Mouse (Mus musculus): ENCODE measurements at regions not wholly inside any gene's neighbourhood (a gene's known extent, or its start where the extent isn't known, plus 50 kb on each side); places are given as distances from the start of the nearest gene placed in this dataset.

DNA sequence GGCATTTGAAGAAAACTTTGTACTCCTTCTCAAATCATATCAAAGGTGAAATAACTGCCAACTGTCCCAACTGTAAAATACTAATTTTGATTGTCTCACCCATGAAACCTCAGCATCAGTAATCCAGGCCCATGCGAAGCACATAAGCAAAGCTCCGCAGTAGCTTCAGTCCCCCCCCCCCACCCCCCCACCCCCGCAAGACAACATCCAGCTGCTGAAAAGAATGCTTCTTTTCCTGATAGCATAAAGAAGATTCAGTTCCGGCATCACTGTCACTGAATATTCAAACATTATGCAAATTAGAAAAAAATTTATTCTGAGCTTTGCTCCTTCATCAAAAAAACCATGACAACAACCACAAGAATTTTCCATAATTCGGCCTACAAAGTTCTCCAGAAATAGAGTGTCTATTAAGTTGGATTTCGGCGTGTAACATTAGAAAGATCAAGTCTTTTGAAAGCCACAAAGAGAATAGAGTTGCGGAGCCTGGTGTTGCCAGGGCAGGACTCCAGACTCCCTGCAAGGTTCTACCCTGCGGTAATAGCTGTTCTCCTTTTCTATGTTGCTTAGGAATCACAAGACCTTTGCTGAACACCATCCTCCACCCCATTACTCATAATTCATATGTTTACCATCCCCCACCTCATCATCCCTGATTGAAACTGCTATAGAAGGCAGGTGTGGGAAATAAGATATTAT, 77.9 kb upstream of the Asb5 start:
- no peak for DNase-seq (ENCODE audit: low spot score)

DNA sequence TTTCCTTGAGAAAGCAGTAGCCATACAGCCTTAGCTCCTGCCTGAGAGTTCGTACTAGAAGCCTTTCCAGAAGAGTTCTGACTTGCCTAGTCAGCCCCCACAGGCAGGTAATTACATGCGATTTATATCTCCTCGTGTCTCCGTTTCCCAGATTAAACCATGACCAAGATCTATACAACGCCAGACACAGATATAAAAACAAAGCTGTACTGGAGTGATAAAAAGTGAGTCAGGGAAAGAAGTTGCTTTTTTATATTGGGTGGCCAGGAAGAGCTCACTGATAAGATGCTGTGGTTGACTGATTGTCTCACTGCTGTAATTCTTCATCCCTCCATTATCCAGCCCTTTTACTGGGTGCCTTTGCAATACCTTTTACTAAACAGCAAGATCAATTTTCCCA, 64.4 kb upstream of the Asb5 start:
- DNase-seq (ENCODE audit: low spot score), result no peak

- no peak for DNase-seq (ENCODE audit: low spot score)
These were observed 63.8 kb upstream of the Asb5 start for GRCm38 (mm10) chr8:54465458-54466102.
